Mouse (Mus musculus): ENCODE results near the gene Olfr125. TPM values are rescaled to one million over a fixed set of nuclear protein-coding genes. Genes with fewer than 3 reads are reported as not detected.

Gene Olfr125
- not detected in 2 replicates for polyA plus RNA-seq (2016; fragmentation: Nextera tagmentation; extraction: Ambion mirVana)

DNA sequence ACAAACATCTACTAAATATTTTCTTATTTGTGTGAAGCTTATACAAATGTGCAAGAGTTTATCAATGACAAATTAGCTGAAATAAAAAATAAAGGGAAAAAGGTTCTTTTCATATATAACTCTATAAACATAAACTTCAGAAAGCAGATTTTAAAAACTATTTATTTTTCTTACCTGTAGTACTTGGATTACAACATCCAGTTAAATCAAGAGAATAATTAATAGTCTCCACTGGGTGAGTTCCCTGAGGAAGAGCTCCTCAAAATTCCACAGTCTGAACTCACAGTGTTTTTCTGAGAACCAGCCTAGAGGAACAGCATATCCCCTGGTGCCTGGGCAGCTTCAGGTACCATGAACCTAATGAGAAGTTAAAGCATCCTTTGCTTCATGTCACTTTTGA, at the start of gene Olfr125:
Gene Olfr125 (plus strand): TSS at position 301 of the 400 bp plus-strand sequence.
- Histone ChIP-seq H3K4me1 (no peaks in the 10 kb centered on the region), H3K4me3 (no peak within 1 kb of the TSS), H3K27ac (replicated peaks) (no peak within 1 kb of the TSS), H3K9me3 (no peaks in the 10 kb centered on the region), H3K27me3 (replicated peaks; ENCODE audit: low read depth, poor library complexity, severe bottlenecking) (no peaks in the 10 kb centered on the region), H3K36me3 (replicated peaks) (no peaks in the 10 kb centered on the region)
- DNase-seq (ENCODE audit: low spot score) = no peak

DNA sequence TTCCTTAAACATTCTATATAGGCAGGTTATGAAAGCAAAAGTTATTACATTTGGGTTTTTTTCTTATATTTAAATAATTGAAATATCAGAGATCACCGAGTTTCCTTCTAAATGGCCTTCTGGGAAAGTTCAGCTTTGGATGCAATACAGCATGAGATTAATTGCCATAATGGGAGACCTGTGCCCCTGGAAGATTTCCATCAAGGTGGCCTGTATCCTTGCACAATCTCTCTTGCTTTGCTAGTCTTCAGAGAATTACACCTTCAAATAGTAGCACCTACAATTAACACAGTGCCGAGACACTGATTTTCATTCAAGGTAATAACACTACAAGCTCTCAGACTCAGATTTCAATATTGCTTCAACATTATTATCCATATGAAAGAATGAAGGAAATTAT, 39.5 kb upstream of the Olfr125 start, which contains the start of gene Olfr123:
Gene Olfr123 (plus strand): TSS at position 301 of the 400 bp plus-strand sequence.
- no peak within 1 kb of the TSS for H3K27ac ChIP-seq (replicated peaks)
- 90% methylated on average over 2 of the region's 2 CpGs for WGBS
- no peak within 1 kb of the TSS for H3K4me3 ChIP-seq
- no peak for DNase-seq (ENCODE audit: low spot score)
- no peaks in the 10 kb centered on the region for H3K9me3 ChIP-seq
- H3K27me3 ChIP-seq (replicated peaks; ENCODE audit: low read depth, poor library complexity, severe bottlenecking) = no peaks in the 10 kb centered on the region
- H3K4me1 ChIP-seq = no peaks in the 10 kb centered on the region
- no peaks in the 10 kb centered on the region for H3K36me3 ChIP-seq (replicated peaks)

DNA sequence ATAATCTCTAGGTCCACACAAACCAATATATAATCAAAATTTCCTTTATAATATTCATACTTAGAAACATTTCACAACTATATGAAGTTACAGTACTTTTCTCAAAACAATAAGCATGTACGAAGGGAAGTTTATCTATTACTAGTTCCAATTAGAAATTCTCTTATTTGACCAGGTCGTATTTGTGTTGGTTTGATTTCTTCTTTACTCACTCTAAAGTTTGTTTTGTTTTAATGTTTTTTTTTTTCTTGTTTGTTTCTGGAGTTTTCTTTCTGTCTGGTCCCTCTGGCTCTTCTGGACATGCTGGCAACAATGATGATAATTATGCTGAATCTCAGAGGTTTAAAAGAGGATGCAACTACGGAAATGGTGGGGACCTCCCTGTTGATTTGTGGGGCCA, 33.2 kb upstream of the Olfr125 start, which contains the start of gene Olfr124:
Gene Olfr124 (plus strand): TSS at position 301 of the 400 bp plus-strand sequence.
- Histone ChIP-seq H3K9me3 (no peaks in the 10 kb centered on the region), H3K4me3 (no peak within 1 kb of the TSS), H3K4me1 (no peaks in the 10 kb centered on the region), H3K27me3 (replicated peaks; ENCODE audit: low read depth, poor library complexity, severe bottlenecking) (no peaks in the 10 kb centered on the region), H3K27ac (replicated peaks) (no peak within 1 kb of the TSS), H3K36me3 (replicated peaks) (no peaks in the 10 kb centered on the region)
- 85% methylated on average over 3 of the region's 3 CpGs for WGBS
- no peak for DNase-seq (ENCODE audit: low spot score)

DNA sequence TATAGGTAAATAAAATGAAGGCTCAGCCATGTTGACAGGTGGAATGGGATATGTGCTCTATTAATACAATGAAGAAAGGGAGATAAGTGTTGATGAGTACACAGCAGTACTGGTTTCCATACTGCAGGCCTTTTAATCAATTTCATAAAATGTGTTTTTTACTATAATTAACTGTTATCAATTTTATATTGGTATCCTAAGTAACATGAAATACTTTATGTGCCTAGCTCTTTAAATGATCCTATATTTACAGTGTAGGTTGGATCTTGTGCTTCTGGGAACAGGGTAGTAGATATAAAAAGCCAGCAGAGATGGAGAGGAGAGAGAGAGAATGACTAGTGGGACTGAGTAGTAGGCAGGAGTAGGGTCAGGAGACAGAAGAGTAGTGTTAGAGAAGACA, 14.4 kb downstream of the Olfr125 start, which contains the start of gene Olfr126:
Gene Olfr126 (plus strand): TSS at position 301 of the 400 bp plus-strand sequence.
- no peak within 1 kb of the TSS for H3K27ac ChIP-seq (replicated peaks)
- H3K4me1 ChIP-seq = no peaks in the 10 kb centered on the region
- H3K4me3 ChIP-seq = no peak within 1 kb of the TSS
- H3K27me3 ChIP-seq (replicated peaks; ENCODE audit: low read depth, poor library complexity, severe bottlenecking) = no peaks in the 10 kb centered on the region
- no peaks in the 10 kb centered on the region for H3K36me3 ChIP-seq (replicated peaks)
- DNase-seq (ENCODE audit: low spot score) = no peak
- H3K9me3 ChIP-seq = no peaks in the 10 kb centered on the region

DNA sequence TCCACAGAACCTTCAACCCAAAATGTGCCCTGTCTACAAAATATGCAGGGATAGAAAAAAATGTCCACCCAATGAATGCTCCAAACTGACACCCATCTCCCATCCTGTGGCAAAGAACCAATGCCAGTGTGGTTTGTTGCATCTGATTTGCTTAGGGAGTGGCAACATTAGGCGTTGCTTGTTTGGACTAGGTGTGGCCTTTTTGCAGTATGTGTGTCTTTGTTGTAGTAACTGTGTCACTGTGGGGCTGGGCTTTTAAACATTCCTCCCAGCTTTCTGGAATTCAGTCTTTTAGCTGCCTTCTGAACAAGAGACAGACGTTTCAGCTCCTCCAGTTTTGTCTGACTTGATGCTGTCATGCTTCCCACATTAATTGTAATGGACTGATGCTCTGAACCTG, 31.2 kb downstream of the Olfr125 start:
- Histone ChIP-seq H3K27ac (replicated peaks) (no peak overlapping the region), H3K9me3 (peaks cover 2% of the 10 kb centered on the region; the same call in 1 of the 2 replicates), H3K4me1 (no peaks in the 10 kb centered on the region), H3K27me3 (replicated peaks; ENCODE audit: low read depth, poor library complexity, severe bottlenecking) (no peaks in the 10 kb centered on the region), H3K4me3 (no peak overlapping the region), H3K36me3 (replicated peaks) (no peaks in the 10 kb centered on the region)
- 82% methylated on average over 2 of the region's 2 CpGs for WGBS
- DNase-seq (ENCODE audit: low spot score) = no peak

DNA sequence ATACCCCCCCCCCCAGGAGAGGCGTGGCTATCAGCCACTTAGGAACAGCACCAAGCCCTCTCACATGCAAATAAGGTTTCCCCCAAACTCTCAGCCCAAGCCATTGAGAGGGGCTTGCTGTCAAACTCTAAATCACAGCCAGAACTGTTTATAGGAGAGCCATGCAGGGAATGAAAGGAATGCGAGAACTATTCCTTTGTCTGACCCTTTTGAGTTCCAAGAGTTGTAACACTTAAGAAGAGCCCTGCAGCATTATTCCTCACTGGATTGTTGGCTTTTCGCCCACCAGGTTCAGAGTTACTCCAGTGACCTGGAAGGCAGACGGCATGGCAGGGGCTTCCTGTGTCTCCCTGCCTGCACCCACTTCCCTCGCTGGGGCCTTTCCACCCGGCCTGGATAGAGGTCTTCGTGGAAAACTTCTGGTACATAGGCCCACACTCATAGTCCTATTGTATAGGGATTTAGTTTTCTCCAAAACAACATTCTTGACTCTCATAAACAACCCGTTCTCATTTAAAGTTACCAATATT, 37.0 kb downstream of the Olfr125 start:
- Histone ChIP-seq H3K27ac (replicated peaks) (no peak overlapping the region), H3K4me1 (peaks cover 3% of the 10 kb centered on the region; the same call in 1 of the 2 replicates), H3K36me3 (replicated peaks) (no peaks in the 10 kb centered on the region), H3K4me3 (no peak overlapping the region), H3K27me3 (replicated peaks; ENCODE audit: low read depth, poor library complexity, severe bottlenecking) (no peaks in the 10 kb centered on the region), H3K9me3 (no peaks in the 10 kb centered on the region)
- peak; percentile 9 for DNase-seq (ENCODE audit: low spot score)
- 19% methylated on average over 8 of the region's 8 CpGs for WGBS

DNA sequence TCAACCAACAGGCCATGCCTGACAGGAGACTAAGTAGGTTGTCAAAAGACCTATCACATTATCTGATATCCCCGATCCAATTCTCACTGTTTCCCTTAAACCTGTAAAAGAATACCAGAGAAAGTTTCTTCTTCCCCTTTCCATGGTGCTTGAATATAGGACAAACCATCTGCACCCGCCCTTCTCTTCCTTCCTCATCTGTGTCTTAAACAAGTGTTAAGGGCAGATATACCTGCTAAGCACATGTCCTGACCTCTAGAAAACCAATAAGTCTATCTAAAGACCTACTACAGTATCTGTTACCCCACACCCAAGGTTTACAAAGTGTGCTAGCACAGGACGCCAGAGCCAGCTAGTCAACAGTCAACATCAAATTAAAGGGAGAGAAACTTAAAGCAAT, 41.1 kb downstream of the Olfr125 start:
- Histone ChIP-seq H3K4me1 (peaks cover 3% of the 10 kb centered on the region; the same call in 1 of the 2 replicates), H3K27ac (replicated peaks) (no peak overlapping the region), H3K36me3 (replicated peaks) (no peaks in the 10 kb centered on the region), H3K9me3 (no peaks in the 10 kb centered on the region), H3K27me3 (replicated peaks; ENCODE audit: low read depth, poor library complexity, severe bottlenecking) (no peaks in the 10 kb centered on the region), H3K4me3 (no peak overlapping the region)
- no peak for DNase-seq (ENCODE audit: low spot score)
- WGBS = 88% methylated on average over 3 of the region's 3 CpGs

Other genes starting within 250 kb of the Olfr125 start
- not detected in 2 replicates for gene Olfr114, start 240.2 kb upstream of the Olfr125 start, polyA plus RNA-seq (2016; fragmentation: Nextera tagmentation; extraction: Ambion mirVana)
- gene Olfr115, start 205.8 kb upstream of the Olfr125 start, polyA plus RNA-seq (2016; fragmentation: Nextera tagmentation; extraction: Ambion mirVana) = not detected in 2 replicates
- gene Olfr116, start 205.8 kb upstream of the Olfr125 start, polyA plus RNA-seq (2016; fragmentation: Nextera tagmentation; extraction: Ambion mirVana) = not detected in 2 replicates
- not detected in 2 replicates for gene Olfr117, start 169.2 kb upstream of the Olfr125 start, polyA plus RNA-seq (2016; fragmentation: Nextera tagmentation; extraction: Ambion mirVana)
- gene Olfr118, start 166.0 kb upstream of the Olfr125 start, polyA plus RNA-seq (2016; fragmentation: Nextera tagmentation; extraction: Ambion mirVana) = not detected in 2 replicates
- not detected in 2 replicates for gene Olfr119, start 136.4 kb upstream of the Olfr125 start, polyA plus RNA-seq (2016; fragmentation: Nextera tagmentation; extraction: Ambion mirVana)
- not detected in 2 replicates for gene Olfr120, start 111.1 kb upstream of the Olfr125 start, polyA plus RNA-seq (2016; fragmentation: Nextera tagmentation; extraction: Ambion mirVana)
- gene Olfr121, start 84.1 kb upstream of the Olfr125 start, polyA plus RNA-seq (2016; fragmentation: Nextera tagmentation; extraction: Ambion mirVana) = not detected in 2 replicates
- gene Olfr122, start 64.3 kb upstream of the Olfr125 start, polyA plus RNA-seq (2016; fragmentation: Nextera tagmentation; extraction: Ambion mirVana) = not detected in 2 replicates
- not detected in 2 replicates for gene Olfr123, start 39.4 kb upstream of the Olfr125 start, polyA plus RNA-seq (2016; fragmentation: Nextera tagmentation; extraction: Ambion mirVana)
- gene Olfr124, start 33.1 kb upstream of the Olfr125 start, polyA plus RNA-seq (2016; fragmentation: Nextera tagmentation; extraction: Ambion mirVana) = not detected in 2 replicates
- not detected in 2 replicates for gene Olfr126, start 14.5 kb downstream of the Olfr125 start, polyA plus RNA-seq (2016; fragmentation: Nextera tagmentation; extraction: Ambion mirVana)
- gene Olfr127, start 67.5 kb downstream of the Olfr125 start, polyA plus RNA-seq (2016; fragmentation: Nextera tagmentation; extraction: Ambion mirVana) = not detected in 2 replicates
- gene Olfr128, start 87.6 kb downstream of the Olfr125 start, polyA plus RNA-seq (2016; fragmentation: Nextera tagmentation; extraction: Ambion mirVana) = not detected in 2 replicates
- not detected in 2 replicates for gene Olfr761, start 120.1 kb downstream of the Olfr125 start, polyA plus RNA-seq (2016; fragmentation: Nextera tagmentation; extraction: Ambion mirVana)
- not detected in 2 replicates for gene Olfr129, start 227.1 kb downstream of the Olfr125 start, polyA plus RNA-seq (2016; fragmentation: Nextera tagmentation; extraction: Ambion mirVana)
- gene Olfr130, start 231.0 kb downstream of the Olfr125 start, polyA plus RNA-seq (2016; fragmentation: Nextera tagmentation; extraction: Ambion mirVana) = not detected in 2 replicates